Mouse (Mus musculus): Measurements from ENCODE around the gene A730049H05Rik.
A peak's percentile ranks its signal among the peaks of the same experiment; 100 is the strongest.

A730049H05Rik gene

GRCm38 (mm10) chr6:92816311-92816751 lies at the start of gene A730049H05Rik:
Gene A730049H05Rik, plus strand, starts transcription at chr6:92816478.
- DNase-seq (ENCODE audit: low spot score in 2 of 2), result no peak

- no peak for DNase-seq (ENCODE audit: low spot score in 2 of 2)
Observed at GRCm38 (mm10) chr6:92776356-92776755, 39.9 kb upstream of the A730049H05Rik start.

GRCm38 (mm10) chr6:92779140-92779934 lies 36.9 kb upstream of the A730049H05Rik start:
- no peak for DNase-seq (ENCODE audit: low spot score in 2 of 2)

- DNase-seq (ENCODE audit: low spot score in 2 of 2), result no peak
Observed at GRCm38 (mm10) chr6:92779935-92780205, 36.4 kb upstream of the A730049H05Rik start.

- no peak for DNase-seq (ENCODE audit: low spot score in 2 of 2)
Observed at GRCm38 (mm10) chr6:92781446-92781845, 34.8 kb upstream of the A730049H05Rik start.

GRCm38 (mm10) chr6:92784782-92785181 lies 31.5 kb upstream of the A730049H05Rik start:
- peak in 1 of 2 experiments; percentile 53 for DNase-seq (ENCODE audit: low spot score in 2 of 2)

- DNase-seq (ENCODE audit: low spot score in 2 of 2), result no peak
Observed at GRCm38 (mm10) chr6:92786701-92787375, 29.4 kb upstream of the A730049H05Rik start.

GRCm38 (mm10) chr6:92787376-92787712 lies 28.9 kb upstream of the A730049H05Rik start:
- peak; percentile 65 to 88 for DNase-seq (ENCODE audit: low spot score in 2 of 2)

- DNase-seq (ENCODE audit: low spot score in 2 of 2), result no peak
Observed at GRCm38 (mm10) chr6:92793804-92794203, 22.5 kb upstream of the A730049H05Rik start.

- DNase-seq (ENCODE audit: low spot score in 2 of 2), result no peak
Observed at GRCm38 (mm10) chr6:92801462-92801861, 14.8 kb upstream of the A730049H05Rik start.

- DNase-seq (ENCODE audit: low spot score in 2 of 2), result no peak
Observed at GRCm38 (mm10) chr6:92802421-92802820, 13.9 kb upstream of the A730049H05Rik start.

GRCm38 (mm10) chr6:92803213-92803612 lies 13.1 kb upstream of the A730049H05Rik start:
- DNase-seq (ENCODE audit: low spot score in 2 of 2), result no peak

- no peak for DNase-seq (ENCODE audit: low spot score in 2 of 2)
Observed at GRCm38 (mm10) chr6:92804254-92804971, 11.9 kb upstream of the A730049H05Rik start.

- DNase-seq (ENCODE audit: low spot score in 2 of 2), result no peak
Observed at GRCm38 (mm10) chr6:92809818-92810217, 6.5 kb upstream of the A730049H05Rik start.

GRCm38 (mm10) chr6:92810628-92811027 lies 5.7 kb upstream of the A730049H05Rik start:
- DNase-seq (ENCODE audit: low spot score in 2 of 2), result no peak

- no peak for DNase-seq (ENCODE audit: low spot score in 2 of 2)
Observed at GRCm38 (mm10) chr6:92811566-92811965, 4.7 kb upstream of the A730049H05Rik start.

- DNase-seq (ENCODE audit: low spot score in 2 of 2), result no peak
Observed at GRCm38 (mm10) chr6:92812702-92813370, 3.4 kb upstream of the A730049H05Rik start.

- DNase-seq (ENCODE audit: low spot score in 2 of 2), result no peak
Observed at GRCm38 (mm10) chr6:92817661-92818060, 1.4 kb downstream of the A730049H05Rik start.

- no peak for DNase-seq (ENCODE audit: low spot score in 2 of 2)
Observed at GRCm38 (mm10) chr6:92821606-92822005, 5.3 kb downstream of the A730049H05Rik start.

GRCm38 (mm10) chr6:92822006-92822405 lies 5.7 kb downstream of the A730049H05Rik start:
- no peak for DNase-seq (ENCODE audit: low spot score in 2 of 2)

GRCm38 (mm10) chr6:92823991-92824390 lies 7.7 kb downstream of the A730049H05Rik start:
- DNase-seq (ENCODE audit: low spot score in 2 of 2), result no peak

GRCm38 (mm10) chr6:92826561-92826960 lies 10.3 kb downstream of the A730049H05Rik start:
- DNase-seq (ENCODE audit: low spot score in 2 of 2), result no peak

All from frontal cortex, postnatal 10 days (tissue).